Mouse (Mus musculus): Measurements from ENCODE around the gene Ddit4.
"Not testable (repeated sequence)": the region's sequence is repeated elsewhere in the genome, so short reads cannot be mapped to it uniquely, and the experiment has no call there.

The Ddit4 gene

GRCm38 (mm10) chr10:59951211-59952151 is at the start of gene Ddit4:
TSS of gene Ddit4 (minus strand) at chr10:59951834.
- peak; percentile 100 for DNase-seq

- DNase-seq = no peak
Measured at GRCm38 (mm10) chr10:59999057-59999456, 47.4 kb upstream of the Ddit4 start.

GRCm38 (mm10) chr10:59997591-59997990 is 46.0 kb upstream of the Ddit4 start:
- no peak for DNase-seq

- no peak for DNase-seq
Measured at GRCm38 (mm10) chr10:59995889-59996288, 44.3 kb upstream of the Ddit4 start.

GRCm38 (mm10) chr10:59993813-59994212 is 42.2 kb upstream of the Ddit4 start:
- DNase-seq = not testable (repeated sequence)

DNA sequence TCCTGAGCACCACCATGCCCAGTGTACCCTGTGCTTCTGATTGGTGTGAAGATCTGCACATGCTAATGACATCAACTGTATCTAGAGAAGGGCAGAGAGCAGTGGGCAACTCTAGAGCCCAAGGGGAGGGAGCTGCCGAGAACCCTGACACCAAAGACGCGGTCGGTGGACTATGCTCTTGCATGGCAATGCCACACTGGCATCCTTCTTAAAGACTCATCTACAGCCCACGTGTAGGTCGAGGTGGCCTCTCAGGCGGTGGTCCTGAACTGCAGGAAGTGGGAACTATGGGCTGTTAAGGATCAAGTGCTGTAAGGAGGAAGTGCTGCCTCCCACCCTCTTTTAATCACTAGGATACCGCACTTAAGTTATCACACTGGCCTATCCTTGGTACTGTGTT is 40.4 kb upstream of the Ddit4 start:
- no peak for DNase-seq

DNA sequence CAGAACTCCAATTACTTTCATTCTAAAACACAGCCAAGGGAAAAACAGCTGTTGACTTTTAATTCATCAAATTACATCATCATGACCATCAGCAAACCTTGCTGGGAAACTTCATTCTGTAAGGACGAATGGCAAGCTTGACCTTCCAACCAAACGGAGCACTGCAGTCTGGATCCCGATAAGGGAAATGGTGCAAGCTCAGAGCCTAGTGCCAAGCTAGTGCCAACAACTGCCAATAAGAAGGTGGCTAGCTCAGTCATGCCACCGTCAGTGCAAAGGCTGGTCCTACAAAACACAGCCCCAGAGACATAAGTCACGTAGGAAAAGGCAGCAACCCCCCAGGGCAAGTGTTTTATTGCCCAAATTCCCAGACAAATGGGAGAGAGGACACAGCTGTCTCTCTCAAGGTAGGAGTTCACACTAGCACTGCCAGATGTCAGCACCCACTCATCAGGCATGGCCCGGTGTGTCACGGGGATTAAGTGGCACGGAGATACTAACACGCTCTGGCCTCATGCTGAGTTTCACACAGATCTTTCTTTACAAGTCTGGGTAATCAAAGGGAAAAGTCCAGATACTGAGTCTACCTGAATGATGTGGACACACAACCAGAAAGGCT is 39.7 kb upstream of the Ddit4 start:
- DNase-seq = no peak

GRCm38 (mm10) chr10:59990393-59990792 is 38.8 kb upstream of the Ddit4 start:
- no peak for DNase-seq

DNA sequence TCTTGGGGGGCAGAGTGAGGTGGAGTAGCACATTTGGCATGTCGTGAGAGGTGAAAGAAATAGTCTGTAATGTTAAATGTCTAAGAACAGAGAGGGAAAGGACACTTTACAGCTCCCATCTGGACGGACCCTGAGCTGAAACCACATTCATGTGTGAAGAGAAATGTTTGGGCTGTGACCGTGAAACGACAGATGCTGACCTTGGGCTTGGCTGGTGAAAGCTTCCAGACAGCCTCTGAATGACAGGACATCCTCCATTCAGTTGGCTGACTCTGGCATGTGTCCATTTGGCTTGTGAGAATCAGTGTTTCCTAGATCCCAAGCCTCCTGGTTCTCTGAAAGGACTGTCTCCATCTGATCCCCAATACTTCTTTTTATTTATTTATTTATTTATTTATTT is 36.4 kb upstream of the Ddit4 start:
- no peak for DNase-seq

- DNase-seq = no peak
Measured at GRCm38 (mm10) chr10:59982379-59982873, 30.8 kb upstream of the Ddit4 start.

- DNase-seq = no peak
Measured at GRCm38 (mm10) chr10:59981792-59982191, 30.2 kb upstream of the Ddit4 start.

DNA sequence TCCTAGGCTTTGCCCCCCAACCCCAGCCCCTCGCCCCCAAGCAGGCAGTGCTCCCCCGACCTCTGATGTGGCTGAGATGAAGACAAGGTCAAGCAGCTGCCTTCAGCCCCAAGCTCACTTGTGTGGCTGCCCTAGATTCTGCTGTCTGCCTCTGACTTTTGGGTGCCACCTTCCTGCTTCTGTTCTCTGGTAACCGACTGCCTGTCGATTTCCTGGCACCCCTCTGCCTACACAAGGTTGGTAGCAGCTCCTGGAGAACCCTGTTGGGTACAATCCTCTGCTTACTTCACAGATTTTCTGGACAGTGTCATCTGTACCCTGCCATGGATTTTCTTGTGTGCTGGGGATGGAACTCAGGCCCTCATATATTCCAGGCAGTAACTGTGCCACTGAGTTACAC is 29.7 kb upstream of the Ddit4 start:
- DNase-seq = no peak

- no peak for DNase-seq
Measured at GRCm38 (mm10) chr10:59980815-59981244, 29.2 kb upstream of the Ddit4 start.

DNA sequence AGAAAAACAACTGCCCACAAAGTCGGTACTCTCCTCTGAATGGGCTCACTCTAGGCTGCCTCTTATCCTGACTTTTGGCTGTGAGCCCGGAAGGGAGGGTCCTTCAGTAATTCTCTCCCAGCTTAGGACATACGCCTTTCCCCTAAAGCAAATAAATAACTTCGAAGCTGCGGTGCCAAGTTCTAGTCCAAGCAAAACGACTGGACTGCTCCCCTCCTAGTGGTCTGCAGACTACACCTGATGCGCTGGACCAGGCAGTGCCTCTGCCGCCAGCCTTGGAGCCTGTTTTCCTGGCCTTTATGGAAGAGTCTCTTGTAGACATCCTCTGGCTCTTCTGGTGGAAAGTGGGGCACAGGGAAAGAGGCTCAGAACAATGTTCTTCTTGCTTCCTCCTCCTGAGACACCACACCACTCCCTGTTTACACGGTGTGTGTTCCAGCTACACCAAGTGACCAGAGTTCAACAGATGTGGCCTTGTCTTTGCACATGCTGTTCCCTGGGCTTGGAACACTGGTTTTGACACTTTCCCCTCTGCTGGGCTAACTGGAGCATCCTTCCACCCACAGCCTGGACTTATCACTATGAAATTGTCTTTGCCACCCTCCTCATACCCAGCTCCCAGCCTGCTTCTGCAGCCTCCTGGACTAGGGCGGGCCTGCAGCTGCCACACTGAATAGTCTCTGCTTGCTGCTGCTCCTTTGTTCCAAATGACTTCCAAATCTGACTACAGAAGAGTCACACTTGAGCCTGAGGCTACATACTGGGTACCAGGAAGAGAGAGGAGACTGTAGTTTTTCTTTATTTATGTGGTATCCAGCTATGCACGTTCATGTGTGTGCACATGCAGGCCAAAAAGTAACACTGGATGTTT is 27.5 kb upstream of the Ddit4 start:
- DNase-seq = no peak

- no peak for DNase-seq
Measured at GRCm38 (mm10) chr10:59978401-59978800, 26.8 kb upstream of the Ddit4 start.

DNA sequence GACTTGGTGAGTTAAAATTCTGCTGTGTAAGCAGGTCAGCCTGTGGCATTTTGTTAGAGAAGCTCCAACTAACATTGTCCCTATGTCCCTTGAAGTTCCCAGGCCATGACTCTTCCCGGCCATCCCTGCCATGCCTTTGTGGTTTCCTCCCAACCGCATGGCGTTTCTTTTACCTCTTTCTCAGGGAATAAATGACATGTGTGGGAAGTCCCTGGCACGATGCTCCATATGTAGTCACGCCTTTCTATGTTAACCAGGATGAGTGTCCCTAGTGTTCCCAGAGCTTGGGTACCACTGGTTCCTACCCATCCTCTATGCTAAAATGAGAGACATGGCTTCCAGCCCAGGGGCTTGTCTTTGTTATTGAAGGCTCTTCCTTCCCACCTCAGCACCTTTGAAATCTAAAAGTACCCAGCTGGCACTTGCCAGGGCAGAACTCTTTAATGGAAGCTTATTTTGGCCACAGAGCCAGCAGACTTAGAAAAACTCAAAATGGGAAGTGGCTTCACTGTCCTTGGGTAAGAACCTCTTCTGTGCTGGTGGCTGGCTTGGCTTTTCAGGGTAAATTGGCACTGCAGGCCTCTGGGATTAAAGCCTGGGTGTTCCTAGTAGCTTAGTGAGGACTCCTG is 26.2 kb upstream of the Ddit4 start:
- DNase-seq = no peak

DNA sequence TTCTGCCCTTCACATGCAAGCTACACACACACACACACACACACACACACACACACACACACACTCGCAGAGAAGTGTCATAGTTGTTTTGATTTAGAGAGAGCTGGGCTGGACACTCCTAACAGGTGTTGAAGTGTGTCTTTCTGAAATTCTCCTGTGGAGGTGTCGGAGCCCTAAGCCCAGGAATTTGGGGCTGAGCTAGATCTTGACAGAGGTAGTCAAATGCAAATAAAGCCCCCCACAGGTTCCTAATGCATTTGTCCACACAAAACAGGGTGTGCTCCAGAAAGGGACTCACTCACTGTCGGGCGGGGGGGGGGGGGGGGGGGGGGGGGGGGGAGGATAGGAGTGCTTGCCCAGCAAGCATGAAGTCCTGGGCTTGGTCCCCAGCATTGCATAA is 25.5 kb upstream of the Ddit4 start:
- DNase-seq = no peak

GRCm38 (mm10) chr10:59974786-59975185 is 23.2 kb upstream of the Ddit4 start:
- DNase-seq = no peak

- DNase-seq = peak; percentile 65
Measured at GRCm38 (mm10) chr10:59974191-59974664, 22.6 kb upstream of the Ddit4 start.

GRCm38 (mm10) chr10:59973400-59973799 is 21.8 kb upstream of the Ddit4 start:
- DNase-seq = no peak

DNA sequence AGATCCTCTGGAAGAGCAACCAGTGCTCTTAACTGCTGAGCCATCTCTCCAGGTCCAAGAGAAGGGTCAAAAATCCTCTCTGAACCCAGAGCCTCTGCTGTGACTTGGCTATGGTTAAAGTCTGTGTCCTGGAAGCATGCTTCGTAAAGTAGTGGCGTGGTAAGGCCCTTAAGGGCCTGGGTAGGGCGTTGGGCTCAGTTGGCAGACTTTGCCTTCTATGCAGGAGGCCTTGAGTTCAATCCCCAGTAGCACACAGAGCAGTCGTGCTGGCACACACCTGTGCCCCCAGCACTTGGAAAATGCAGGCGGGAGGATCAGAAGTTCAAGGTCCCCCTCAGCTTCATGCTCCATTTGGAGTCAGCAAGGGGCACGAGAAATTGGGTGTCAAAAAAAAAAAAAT is 21.4 kb upstream of the Ddit4 start:
- DNase-seq = no peak

- no peak for DNase-seq
Measured at GRCm38 (mm10) chr10:59972534-59972933, 20.9 kb upstream of the Ddit4 start.
